Mouse (Mus musculus) lung, postnatal 0 days (tissue): ENCODE data around the gene Fam117a. TPM values are rescaled to one million over a fixed set of nuclear protein-coding genes. Genes with fewer than 3 reads are reported as not detected.

Source experiments
- ATAC-seq: fragments of 200-750 bp; cut with Nextera tagmentation; 2 replicates; pipeline ENCODE4 v1.8.0; 2017; ENCODE audit warnings: moderate library complexity
- DNase-seq: peaks from one replicate; pipeline ENCODE4 v3.0.0-alpha.2; 2016; ENCODE audit warnings: low spot score
- H3K27ac ChIP-seq: fragments of 300-500 bp; sonication (generic); 2 replicates; pipeline ENCODE4 v1.5.1; 2014; ENCODE audit warnings: antibody characterized with exemption, mild to moderate bottlenecking, low read length, mixed read lengths
- H3K27me3 ChIP-seq: fragments of 300-500 bp; sonication (generic); replicated peaks from 2 replicates; pipeline ENCODE4 v1.6.1; 2014; ENCODE audit warnings: low read length, mixed read lengths; ENCODE audit not compliant: insufficient read depth
- H3K36me3 ChIP-seq: fragments of 300-500 bp; sonication (generic); 2 replicates; pipeline ENCODE4 v1.6.1; 2014; ENCODE audit warnings: low read length, mixed read lengths; ENCODE audit not compliant: insufficient read depth
- H3K4me1 ChIP-seq: fragments of 300-500 bp; sonication (generic); 2 replicates; pipeline ENCODE4 v1.6.1; 2014; ENCODE audit warnings: antibody characterized with exemption, low read depth, low read length, mixed read lengths; ENCODE audit not compliant: insufficient read depth
- H3K4me2 ChIP-seq: fragments of 300-500 bp; sonication (generic); replicated peaks from 2 replicates; pipeline ENCODE4 v1.6.1; 2014; ENCODE audit warnings: low read depth, mild to moderate bottlenecking, low read length, moderate library complexity, mixed read lengths
- H3K4me3 ChIP-seq: fragments of 300-500 bp; sonication (generic); 2 replicates; pipeline ENCODE4 v1.5.1; 2014; ENCODE audit warnings: low read depth, low read length
- H3K9ac ChIP-seq: fragments of 300-500 bp; sonication (generic); replicated peaks from 2 replicates; pipeline ENCODE4 v1.6.1; 2014; ENCODE audit warnings: low read depth, mild to moderate bottlenecking
- H3K9me3 ChIP-seq: fragments of 300-500 bp; sonication (generic); 2 replicates; pipeline ENCODE4 v1.6.1; 2016; ENCODE audit warnings: low read length, mixed read lengths
- CTCF ChIP-seq: IDR thresholded peaks from 2 replicates; pipeline ENCODE4 v1.5.1; 2016; ENCODE audit warnings: antibody characterized with exemption, mild to moderate bottlenecking
- EP300 ChIP-seq: IDR thresholded peaks from 2 replicates; pipeline ENCODE4 v1.6.1; 2016; ENCODE audit warnings: antibody characterized with exemption, mild to moderate bottlenecking, control low read depth
- WGBS: fragments of 180-500 bp; shearing (Covaris S2); extraction: QIAGEN DNeasy Blood & Tissue Kit; methylation state at CpG from one replicate; pipeline ENCODE4 v1.1.7; 2014; 5-methylcytosine and 5-hydroxymethylcytosine counted together
- polyA plus RNA-seq: library from polyadenylated mRNA; unstranded; fragments of >200 nt; fragmentation: Nextera tagmentation; extraction: Ambion mirVana; gene quantifications from 2 replicates; pipeline ENCODE4 v1.2.1, GENCODE M21; 2015

Fam117a gene
- polyA plus RNA-seq, 1 experiment from 2014 or later, result 21.6 TPM

- DNase-seq, result peak; percentile 36
- Histone ChIP-seq H3K27ac (no peak overlapping the region), H3K4me3 (no peak overlapping the region), H3K4me2 (no peak overlapping the region), H3K9me3 (no peaks in the 10 kb centered on the region), H3K36me3 (peaks cover 17% of the 10 kb centered on the region), H3K4me1 (no peaks in the 10 kb centered on the region), H3K27me3 (no peaks in the 10 kb centered on the region), H3K9ac (no peak overlapping the region)
- 83% methylated on average over 5 of the region's 5 CpGs for WGBS
- ATAC-seq, result no peak
- TF ChIP-seq EP300, result 0 out of 2 replicates have a peak, but pooled peaks have one; percentile 8
- no peak for TF ChIP-seq CTCF
These were observed 46.6 kb downstream of the Fam117a start for GRCm38 (mm10) chr11:95383331-95383986.

GRCm38 (mm10) chr11:95384004-95384318 is 47.1 kb downstream of the Fam117a start:
- 0 out of 2 replicates have a peak overlapping the region, but pooled peaks have one; percentile 87 for H3K4me3 ChIP-seq
- H3K36me3 ChIP-seq, result peaks cover 15% of the 10 kb centered on the region
- H3K27ac ChIP-seq, result no peak overlapping the region
- ATAC-seq (no peak), DNase-seq (no peak)
- no peaks in the 10 kb centered on the region for H3K27me3 ChIP-seq
- no peak overlapping the region for H3K9ac ChIP-seq
- no peak for TF ChIP-seq CTCF
- no peaks in the 10 kb centered on the region for H3K9me3 ChIP-seq
- no peaks in the 10 kb centered on the region for H3K4me1 ChIP-seq
- peak overlapping the region; percentile 62; the same call in 1 of the 2 replicates for H3K4me2 ChIP-seq
- WGBS, result 37% methylated on average over 9 of the region's 9 CpGs

- peak within 1 kb of the TSS; percentile 87 for H3K9ac ChIP-seq
- peak; percentile 100 for DNase-seq
- TF ChIP-seq CTCF, result peak; percentile 90
- TF ChIP-seq EP300, result peak; percentile 94
- peak within 1 kb of the TSS; percentile 87 for H3K4me3 ChIP-seq
- H3K4me2 ChIP-seq, result peak within 1 kb of the TSS; percentile 62
- H3K27ac ChIP-seq, result peak within 1 kb of the TSS; percentile 89
- peaks cover 13% of the 10 kb centered on the region for H3K36me3 ChIP-seq
- WGBS, result under 1% methylated on average over 42 of the region's 42 CpGs
- no peaks in the 10 kb centered on the region for H3K9me3 ChIP-seq
- no peaks in the 10 kb centered on the region for H3K27me3 ChIP-seq
- ATAC-seq, result peak; percentile 96
- no peaks in the 10 kb centered on the region for H3K4me1 ChIP-seq
These were observed 47.6 kb downstream of the Fam117a start, which contains the start of gene Slc35b1 for GRCm38 (mm10) chr11:95384319-95384972. TSS of gene Slc35b1 (plus strand) at chr11:95384692.

- Histone ChIP-seq H3K4me1 (no peaks in the 10 kb centered on the region), H3K9me3 (no peaks in the 10 kb centered on the region), H3K9ac (peak overlapping the region; percentile 87), H3K27me3 (no peaks in the 10 kb centered on the region), H3K36me3 (peaks cover 11% of the 10 kb centered on the region), H3K27ac (peak overlapping the region; percentile 89), H3K4me3 (peak overlapping the region; percentile 87), H3K4me2 (peak overlapping the region; percentile 62)
- TF ChIP-seq CTCF (no peak), EP300 (no peak)
- 0% methylated on average over 14 of the region's 14 CpGs for WGBS
- ATAC-seq (peak; percentile 2), DNase-seq (no peak)
These were observed 48.1 kb downstream of the Fam117a start for GRCm38 (mm10) chr11:95384973-95385320.

- peaks cover 12% of the 10 kb centered on the region for H3K36me3 ChIP-seq
- 78% methylated on average over 7 of the region's 7 CpGs for WGBS
These were observed 50.5 kb downstream of the Fam117a start for GRCm38 (mm10) chr11:95387354-95387753.

GRCm38 (mm10) chr11:95389006-95389405 is 52.2 kb downstream of the Fam117a start:
- DNase-seq, result no peak
- WGBS, result 75% methylated on average over 3 of the region's 3 CpGs
- H3K36me3 ChIP-seq, result peaks cover 12% of the 10 kb centered on the region
- H3K27me3 ChIP-seq, result no peaks in the 10 kb centered on the region
- no peak overlapping the region for H3K27ac ChIP-seq
- H3K4me1 ChIP-seq, result no peaks in the 10 kb centered on the region
- H3K9ac ChIP-seq, result no peak overlapping the region
- no peak overlapping the region for H3K4me3 ChIP-seq
- H3K9me3 ChIP-seq, result no peaks in the 10 kb centered on the region
- H3K4me2 ChIP-seq, result no peak overlapping the region
- ATAC-seq, result no peak
- TF ChIP-seq CTCF (peak; percentile 54), EP300 (no peak)

More at GRCm38 (mm10) chr11:95387354-95387753, 50.5 kb downstream of the Fam117a start:
- ATAC-seq, result no peak
- no peaks in the 10 kb centered on the region for H3K9me3 ChIP-seq
- no peak for DNase-seq
- H3K4me1 ChIP-seq, result no peaks in the 10 kb centered on the region
- H3K4me3 ChIP-seq, result no peak overlapping the region
- H3K27me3 ChIP-seq, result no peaks in the 10 kb centered on the region
- no peak for TF ChIP-seq CTCF
- TF ChIP-seq EP300, result no peak
- no peak overlapping the region for H3K27ac ChIP-seq
- H3K4me2 ChIP-seq, result no peak overlapping the region
- no peak overlapping the region for H3K9ac ChIP-seq
